Mouse (Mus musculus): ENCODE results near the gene Chrna3.

Chrna3 gene

DNA sequence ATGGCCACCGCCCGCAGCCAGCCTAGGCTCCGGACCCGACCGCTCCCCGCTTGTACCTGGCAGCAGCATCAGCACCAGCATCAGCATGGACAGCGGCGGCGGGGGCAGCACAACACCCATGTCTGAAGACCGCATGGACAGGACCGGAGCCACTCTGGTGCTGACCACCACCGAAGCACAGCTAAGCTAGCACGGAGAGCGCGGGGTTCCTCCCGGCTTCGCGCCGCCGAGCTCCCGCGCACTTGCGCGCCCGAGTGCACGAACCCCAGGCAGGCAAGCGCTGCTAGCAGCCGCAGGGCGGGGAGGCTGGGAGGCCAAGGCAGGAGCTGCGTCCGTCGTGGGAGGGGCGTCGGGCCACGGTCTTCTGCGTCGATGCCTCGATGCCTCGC, at the start of gene Chrna3:
Chrna3 (minus strand) TSS at position 288 of the 389 bp plus-strand sequence.
- peak in 1 of 2 experiments; percentile 54 for DNase-seq (ENCODE audit: low spot score in 2 of 2)

DNA sequence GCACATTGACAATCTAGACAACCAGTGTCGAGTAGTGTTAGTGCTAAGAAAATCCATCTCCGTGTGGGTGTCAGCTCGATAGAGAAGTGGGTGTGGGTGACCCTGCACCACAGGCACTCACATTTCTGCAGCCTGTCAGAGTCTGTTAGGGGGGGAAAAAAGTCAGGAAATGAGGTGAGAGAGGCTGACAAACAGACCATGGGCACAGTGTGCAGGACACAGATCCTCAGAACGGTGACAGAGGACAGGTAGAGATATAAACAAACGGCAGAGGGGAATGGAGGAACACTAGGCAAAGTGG, 41.6 kb upstream of the Chrna3 start:
- no peak for DNase-seq (ENCODE audit: low spot score in 2 of 2)

GRCm38 (mm10) chr9:55067260-55067964, 41.0 kb upstream of the Chrna3 start:
- peak in 1 of 2 experiments; percentile 77 for DNase-seq (ENCODE audit: low spot score in 2 of 2)

- peak in 1 of 2 experiments; percentile 42 for DNase-seq (ENCODE audit: low spot score in 2 of 2)
Observed at GRCm38 (mm10) chr9:55065241-55065640, 38.9 kb upstream of the Chrna3 start.

DNA sequence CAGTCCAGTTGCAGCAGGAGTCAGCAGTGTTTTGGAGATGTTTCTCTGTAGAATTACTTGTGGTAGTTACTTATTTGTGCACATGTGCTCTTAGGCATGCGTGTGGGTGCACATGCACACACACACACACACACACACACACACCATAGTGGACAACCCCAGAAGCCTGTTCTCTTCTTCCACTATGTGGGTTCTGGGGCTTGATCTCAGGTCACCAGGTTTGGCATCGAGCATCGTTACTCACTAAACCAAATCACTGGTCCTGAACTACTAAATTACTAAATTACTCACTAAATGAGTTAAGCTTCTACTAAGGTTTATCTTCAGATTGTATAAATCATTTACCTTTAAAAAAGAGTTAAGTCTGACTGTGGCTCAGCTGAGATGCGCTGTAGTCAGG, 31.7 kb upstream of the Chrna3 start:
- no peak for DNase-seq (ENCODE audit: low spot score in 2 of 2)

GRCm38 (mm10) chr9:55055386-55055930, 29.1 kb upstream of the Chrna3 start:
- no peak for DNase-seq (ENCODE audit: low spot score in 2 of 2)

DNA sequence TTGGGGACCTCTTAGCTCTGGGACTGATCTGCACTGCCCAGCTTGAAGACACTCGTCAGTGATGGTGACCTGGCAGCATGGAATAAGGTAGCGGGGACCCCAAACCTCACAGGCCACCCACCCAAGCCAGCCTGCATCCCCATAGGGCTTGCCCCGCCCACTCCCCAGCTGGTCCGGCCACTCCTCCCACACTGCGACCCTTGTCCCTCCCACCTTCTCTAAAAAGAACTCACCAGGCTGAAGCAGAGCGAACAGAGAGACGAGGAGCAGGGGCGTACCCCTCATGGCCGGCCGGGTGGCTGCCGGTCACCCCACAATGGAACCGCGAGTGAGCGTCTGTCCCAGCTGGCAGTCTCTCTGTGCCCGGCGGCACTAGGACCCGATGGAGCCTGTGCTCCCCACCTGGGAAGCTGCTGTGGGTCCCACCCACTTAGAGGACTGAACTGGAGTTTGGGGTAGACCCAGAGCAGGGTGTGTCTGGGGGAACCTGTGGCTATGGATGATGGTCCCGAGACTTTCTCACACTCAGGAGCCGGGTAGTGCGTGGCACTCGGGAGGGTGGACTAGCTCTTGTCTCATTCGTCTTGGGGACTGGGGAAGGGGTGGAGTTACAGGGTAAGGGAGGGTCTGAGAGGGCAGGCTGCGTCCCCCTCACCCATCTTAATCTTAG, 22.0 kb upstream of the Chrna3 start, which contains the start of gene Chrnb4:
Chrnb4 (minus strand) TSS at position 569 of the 670 bp plus-strand sequence.
- DNase-seq (ENCODE audit: low spot score in 2 of 2) = no peak

GRCm38 (mm10) chr9:55046764-55047163, 20.4 kb upstream of the Chrna3 start:
- no peak for DNase-seq (ENCODE audit: low spot score in 2 of 2)

DNA sequence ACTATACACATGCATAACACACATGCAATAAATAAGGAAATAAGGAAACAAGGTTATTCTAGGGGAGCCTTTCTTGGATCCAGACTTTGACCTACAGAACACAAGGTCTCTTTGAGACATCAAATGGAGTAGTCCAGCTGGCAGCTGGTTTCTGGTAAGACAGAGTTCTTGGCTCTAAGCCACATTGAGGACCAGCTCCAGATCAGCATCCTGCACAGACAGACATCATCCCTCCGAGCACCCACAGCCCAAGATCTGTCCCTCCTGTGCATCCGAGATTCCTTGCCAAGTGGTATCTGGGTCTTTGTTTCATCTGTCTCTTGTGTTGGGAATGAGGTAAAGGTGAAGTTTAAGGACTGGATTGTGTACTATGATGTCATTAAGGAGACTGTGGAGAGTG, 18.6 kb upstream of the Chrna3 start:
- no peak for DNase-seq (ENCODE audit: low spot score in 2 of 2)

DNA sequence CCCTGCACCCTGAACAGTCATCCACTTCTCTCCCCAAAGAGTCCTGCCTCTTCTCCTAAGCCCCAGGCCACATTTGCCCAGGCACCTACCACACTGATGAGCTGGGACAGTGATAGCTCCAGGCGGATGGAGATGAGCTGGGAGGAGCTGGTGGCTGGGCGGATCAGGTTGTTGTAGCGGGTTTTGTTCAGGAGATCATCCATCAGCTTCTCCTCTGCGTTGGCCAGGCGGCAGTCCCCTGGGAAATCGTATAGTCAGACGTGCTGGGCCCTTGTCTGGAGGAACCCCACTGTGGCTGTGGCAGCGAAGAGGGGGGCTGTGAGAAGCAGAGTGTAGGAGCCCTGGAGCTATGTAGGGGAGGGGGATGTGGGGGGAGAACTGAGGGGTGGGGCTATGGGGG, 17.3 kb upstream of the Chrna3 start:
- no peak for DNase-seq (ENCODE audit: low spot score in 2 of 2)

DNA sequence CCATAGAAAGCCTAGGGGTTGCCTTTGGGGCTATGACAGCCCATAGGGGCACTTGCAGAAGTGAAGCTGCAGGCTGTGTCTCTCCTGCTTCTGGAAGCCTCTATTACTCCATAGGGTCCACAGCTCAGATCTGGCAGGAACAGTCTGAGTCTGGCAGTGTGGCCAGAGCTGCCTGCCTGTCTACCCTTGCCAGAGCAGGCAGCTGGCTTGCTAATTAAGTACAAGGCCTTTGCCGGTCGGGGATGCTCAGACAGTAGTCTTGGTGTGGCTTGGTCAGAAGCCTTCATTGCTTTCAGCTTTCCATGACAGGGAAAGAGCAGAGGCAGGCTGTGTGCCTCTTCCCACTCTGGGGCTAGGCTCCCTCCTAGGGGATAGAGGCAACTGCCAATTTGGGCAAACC, 15.0 kb upstream of the Chrna3 start:
- peak in 1 of 2 experiments; percentile 64 for DNase-seq (ENCODE audit: low spot score in 2 of 2)

DNA sequence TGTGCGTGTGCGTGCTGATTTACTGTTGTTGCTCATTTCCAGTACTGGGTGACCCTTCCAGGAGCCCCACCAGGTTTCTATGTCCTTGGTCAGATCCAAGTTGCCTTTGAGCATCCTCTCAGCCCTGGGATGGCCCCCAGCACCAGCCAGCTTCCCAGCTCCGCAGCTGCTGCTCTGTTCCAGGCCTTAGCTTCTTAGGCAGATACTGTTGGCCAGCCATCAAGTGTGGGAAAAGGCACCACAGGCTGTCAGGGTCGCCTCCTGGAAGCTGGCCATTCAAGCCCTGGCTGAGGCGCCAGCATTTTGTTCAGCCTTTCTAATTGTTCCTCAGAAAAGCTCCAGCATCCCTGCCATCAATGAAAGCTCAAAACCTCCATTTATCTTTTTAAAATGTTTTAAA, 13.6 kb upstream of the Chrna3 start:
- DNase-seq (ENCODE audit: low spot score in 2 of 2) = peak in 1 of 2 experiments; percentile 77

DNA sequence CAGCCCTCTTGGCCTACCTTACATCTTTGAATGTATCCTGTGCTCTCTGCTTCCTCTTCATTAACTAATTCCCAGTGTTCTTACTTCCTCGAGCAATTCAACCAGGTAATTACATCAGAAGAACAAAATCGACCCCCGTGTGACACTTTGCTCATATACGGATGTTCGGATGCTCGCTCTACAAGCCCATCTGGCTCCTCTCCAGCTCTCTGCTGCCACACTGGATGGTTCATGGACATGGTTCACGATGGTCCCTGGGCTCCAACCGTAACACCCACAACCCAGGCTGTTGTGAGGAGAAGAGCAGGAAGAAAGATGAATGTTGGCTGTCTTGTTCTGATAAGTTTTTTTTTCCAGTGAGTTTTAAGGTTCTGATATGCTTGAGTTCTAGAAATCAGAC, 12.6 kb upstream of the Chrna3 start:
- DNase-seq (ENCODE audit: low spot score in 2 of 2) = no peak

GRCm38 (mm10) chr9:55031435-55032167, 5.2 kb upstream of the Chrna3 start:
- DNase-seq (ENCODE audit: low spot score in 2 of 2) = no peak

GRCm38 (mm10) chr9:55025534-55026274, 658 bp downstream of the Chrna3 start:
- DNase-seq (ENCODE audit: low spot score in 2 of 2) = no peak

DNA sequence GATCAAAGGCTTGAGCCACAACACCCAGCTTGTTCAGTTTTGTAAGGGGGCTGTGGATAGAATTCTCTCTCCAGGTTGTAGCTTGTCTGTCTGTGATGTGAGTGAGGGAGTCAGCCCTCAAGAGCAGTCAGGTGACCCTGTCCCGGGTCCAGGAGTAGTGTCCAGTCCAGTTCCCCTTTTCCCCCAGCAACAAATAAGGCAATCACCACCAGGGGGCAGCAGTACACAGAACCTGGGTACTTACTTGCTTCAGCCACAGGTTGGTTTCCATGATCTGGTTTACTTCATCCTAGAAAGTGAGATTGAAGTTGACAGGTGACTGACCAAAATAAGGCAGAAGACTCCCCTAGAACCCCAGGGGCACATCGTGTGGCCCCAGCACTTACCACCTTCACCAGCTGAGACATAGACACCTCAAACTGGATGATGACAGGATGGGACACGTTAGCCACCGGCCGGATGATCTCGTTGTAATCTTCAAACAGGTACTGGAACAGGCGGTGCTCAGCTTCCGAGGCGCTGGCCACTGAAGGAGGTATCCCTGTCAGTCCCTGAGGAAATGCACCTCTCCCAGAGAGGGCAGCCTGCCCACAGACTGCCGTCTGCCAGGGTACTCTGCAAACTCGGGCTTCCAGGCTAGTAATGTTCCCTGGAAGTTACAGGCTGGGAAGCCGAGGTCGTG, 2.3 kb downstream of the Chrna3 start:
- peak; percentile 79 to 89 for DNase-seq (ENCODE audit: low spot score in 2 of 2)

- no peak for DNase-seq (ENCODE audit: low spot score in 2 of 2)
Observed at GRCm38 (mm10) chr9:55023326-55023725, 3.0 kb downstream of the Chrna3 start.

DNA sequence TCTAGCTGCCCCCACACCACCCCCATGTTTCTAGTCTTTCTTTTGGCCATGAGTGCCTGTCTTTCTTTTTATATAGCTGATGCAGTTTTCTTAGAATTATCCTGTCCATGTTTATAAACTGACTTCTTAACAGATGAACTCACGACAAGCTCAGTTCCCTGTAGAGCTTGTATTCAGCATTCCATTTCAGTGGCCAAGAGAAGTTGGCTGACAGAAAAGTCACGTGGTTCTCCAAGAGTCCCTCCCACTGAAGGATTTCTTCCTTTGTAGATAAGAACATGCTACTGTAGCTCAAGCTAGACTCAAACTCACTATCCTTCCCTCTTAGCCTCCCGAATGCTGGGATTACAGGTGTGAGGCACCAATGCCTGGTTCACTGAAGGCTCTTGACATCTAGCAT, 9.4 kb downstream of the Chrna3 start:
- DNase-seq (ENCODE audit: low spot score in 2 of 2) = no peak

DNA sequence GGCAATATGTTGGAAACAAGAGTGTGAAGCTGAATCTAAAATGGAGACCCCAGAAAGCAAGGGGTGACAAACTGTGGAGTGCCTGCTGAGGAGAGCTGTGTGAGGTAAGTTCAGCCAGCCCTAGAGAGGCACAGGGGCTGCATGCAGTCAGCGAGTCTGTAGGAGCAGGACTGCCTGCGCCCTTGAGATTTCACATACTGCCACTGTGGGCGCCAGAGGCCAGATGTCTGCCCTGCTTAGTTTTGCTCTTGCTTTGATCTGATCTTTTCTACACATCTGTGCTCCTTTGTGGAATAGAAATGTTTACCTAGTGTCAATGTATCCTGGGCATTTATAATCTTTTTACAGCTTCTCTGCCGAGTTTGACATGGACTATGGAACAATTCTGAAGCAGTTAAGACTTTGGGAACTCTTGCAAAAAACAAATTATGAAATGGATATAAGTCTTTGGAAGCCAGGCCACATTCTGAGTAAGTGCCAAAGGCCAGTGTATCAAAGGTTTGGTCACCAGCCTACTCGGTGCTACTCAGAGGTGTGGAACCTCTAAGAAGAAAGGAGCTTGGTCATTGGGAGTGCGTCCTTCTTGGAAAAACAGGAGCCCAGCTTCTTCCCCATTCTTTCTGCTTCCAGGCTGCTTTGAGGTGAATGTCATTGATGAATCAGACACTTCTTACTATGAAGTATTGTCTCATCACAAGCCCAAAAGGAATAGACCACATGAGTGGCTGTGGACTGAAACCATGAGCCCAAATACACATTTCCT, 15.6 kb downstream of the Chrna3 start:
- DNase-seq (ENCODE audit: low spot score in 2 of 2) = no peak

GRCm38 (mm10) chr9:55009692-55010091, 16.7 kb downstream of the Chrna3 start:
- DNase-seq (ENCODE audit: low spot score in 2 of 2) = no peak
